Comparison of ENCODE assay signal across 23 mouse cellular contexts in the genomic region with DNA sequence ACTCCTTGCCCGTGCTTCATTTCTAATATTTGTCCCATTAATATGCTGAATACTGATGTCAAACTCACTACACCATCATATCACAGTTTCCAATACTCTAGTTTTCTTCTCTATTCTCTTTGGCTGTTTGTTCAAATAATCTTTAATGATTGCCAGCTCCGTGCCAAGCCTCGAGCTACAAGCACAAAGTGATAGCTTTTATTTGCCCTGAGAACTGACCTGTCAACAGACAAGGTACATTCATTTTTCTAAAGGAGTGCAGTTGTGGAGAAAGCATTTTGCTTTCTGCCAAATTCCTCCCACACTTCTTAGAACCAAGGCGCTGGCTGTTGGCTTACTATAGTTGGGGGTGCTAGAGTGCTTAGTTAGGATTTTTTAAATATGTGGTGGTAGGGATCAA. TPM values are rescaled to one million over a fixed set of nuclear protein-coding genes. Genes with fewer than 3 reads are reported as not detected.
"Had no signal": no experiment of that assay in that cellular context is flagged by ENCODE, and none has a peak within 500 bp of the region (broad histone marks: within the 10 kb centered on the region; RNA-seq: fewer than 3 reads in every experiment).

No protein-coding gene starts in this region.

- H3K4me1 ChIP-seq: lung, embryonic 15.5 days; megakaryocyte, embryonic 14.5 days; midbrain, embryonic 13.5 days; midbrain, embryonic 15.5 days; neural tube, embryonic 12.5 days; stomach, embryonic 15.5 days had no signal

- H3K27ac ChIP-seq: lung, embryonic 15.5 days; macrophage; midbrain, embryonic 13.5 days; midbrain, embryonic 15.5 days; neural tube, embryonic 12.5 days; stomach, embryonic 15.5 days; stomach, postnatal 0 days had no signal

- DNase-seq: lung, adult 2 months; lung, postnatal 14 days; lung, postnatal 36 days; right cerebral cortex, postnatal 14 days; thymus, adult 2 months; thymus, postnatal 25 days; thymus, postnatal 4 days had no signal

- ATAC-seq: lung, postnatal 0 days; midbrain, embryonic 13.5 days; midbrain, embryonic 15.5 days had no signal

- H3K36me3 ChIP-seq: lung, embryonic 15.5 days; midbrain, embryonic 13.5 days; midbrain, embryonic 15.5 days; neural tube, embryonic 12.5 days; stomach, embryonic 15.5 days had no signal

- H3K4me3 ChIP-seq: lung, embryonic 15.5 days; megakaryocyte, embryonic 14.5 days; midbrain, embryonic 13.5 days; midbrain, embryonic 15.5 days; neural tube, embryonic 12.5 days; stomach, embryonic 15.5 days had no signal

- H3K9me3 ChIP-seq: lung, embryonic 15.5 days; midbrain, embryonic 13.5 days; midbrain, embryonic 15.5 days; neural tube, embryonic 12.5 days; stomach, embryonic 15.5 days had no signal

- H3K27me3 ChIP-seq: lung, embryonic 15.5 days; midbrain, embryonic 13.5 days; midbrain, embryonic 15.5 days; neural tube, embryonic 12.5 days; stomach, embryonic 15.5 days had no signal

- H3K9ac ChIP-seq: lung, embryonic 15.5 days; midbrain, embryonic 13.5 days; midbrain, embryonic 15.5 days; neural tube, embryonic 12.5 days; stomach, embryonic 15.5 days had no signal

- H3K4me2 ChIP-seq: lung, embryonic 15.5 days; midbrain, embryonic 11.5 days; midbrain, embryonic 13.5 days; midbrain, embryonic 15.5 days; neural tube, embryonic 12.5 days; stomach, embryonic 15.5 days had no signal

RNA-seq across cellular contexts. Expression of a gene that starts 33.0 kb away (rescaled TPM):
- total RNA-seq: megakaryocyte progenitor cell, adult 5-6 weeks; midbrain, postnatal 0 days; monocyte, adult 5-6 weeks; neutrophil, adult 5-6 weeks had no signal
- polyA plus RNA-seq: lung, embryonic 15.5 days; lung, postnatal 0 days; macrophage; midbrain, embryonic 11.5 days; spleen, adult 2 months had no signal

RNA-seq across cellular contexts. Expression of a gene that starts 33.2 kb away (rescaled TPM):
- total RNA-seq: megakaryocyte progenitor cell, adult 5-6 weeks; midbrain, postnatal 0 days; monocyte, adult 5-6 weeks; neutrophil, adult 5-6 weeks had no signal
- polyA plus RNA-seq: lung, embryonic 15.5 days; lung, postnatal 0 days; macrophage; midbrain, embryonic 11.5 days; midbrain, postnatal 0 days; neural tube, embryonic 12.5 days; neural tube, embryonic 14.5 days; spleen, adult 2 months; thymus, adult 2 months had no signal
